Mouse (Mus musculus): ENCODE measurements at regions not wholly inside any gene's neighbourhood (a gene's known extent, or its start where the extent isn't known, plus 50 kb on each side); places are given as distances from the start of the nearest gene placed in this dataset.

- Histone ChIP-seq H3K4me2 (ENCODE audit: low read depth, low read length) (no peak overlapping the region), H3K4me1 (ENCODE audit: control insufficient read depth, insufficient read depth, low read length) (peaks cover 30% of the 10 kb centered on the region), H3K4me3 (ENCODE audit: low read length) (no peak overlapping the region), H3K9me3 (ENCODE audit: control insufficient read depth, low read length) (no peaks in the 10 kb centered on the region), H3K27ac (ENCODE audit: low read length) (no peak overlapping the region), H3K36me3 (ENCODE audit: control insufficient read depth, insufficient read depth, low read length) (0 out of 2 replicates have a peak, but pooled peaks cover 2% of the 10 kb centered on the region), H3K9ac (ENCODE audit: low read depth, low read length) (no peak overlapping the region), H3K27me3 (replicated peaks; ENCODE audit: control insufficient read depth, insufficient read depth, low read length) (0 out of 2 replicates have a peak, but pooled peaks cover 6% of the 10 kb centered on the region)
- 77% methylated on average over 5 of the region's 5 CpGs for WGBS
- ATAC-seq: no peak
Measured at GRCm38 (mm10) chr15:85650241-85650640, 68.0 kb upstream of the Wnt7b start.

GRCm38 (mm10) chr15:85651718-85652420 lies 69.6 kb upstream of the Wnt7b start:
- Histone ChIP-seq H3K27ac (ENCODE audit: low read length) (no peak overlapping the region), H3K4me2 (ENCODE audit: low read depth, low read length) (no peak overlapping the region), H3K9ac (ENCODE audit: low read depth, low read length) (no peak overlapping the region), H3K27me3 (replicated peaks; ENCODE audit: control insufficient read depth, insufficient read depth, low read length) (0 out of 2 replicates have a peak, but pooled peaks cover 6% of the 10 kb centered on the region), H3K9me3 (ENCODE audit: control insufficient read depth, low read length) (no peaks in the 10 kb centered on the region), H3K36me3 (ENCODE audit: control insufficient read depth, insufficient read depth, low read length) (0 out of 2 replicates have a peak, but pooled peaks cover 2% of the 10 kb centered on the region), H3K4me3 (ENCODE audit: low read length) (no peak overlapping the region), H3K4me1 (ENCODE audit: control insufficient read depth, insufficient read depth, low read length) (peaks cover 26% of the 10 kb centered on the region)
- no peak for ATAC-seq
- 82% methylated on average over 9 of the region's 9 CpGs for WGBS

GRCm38 (mm10) chr15:85652431-85652830 lies 70.2 kb upstream of the Wnt7b start:
- H3K4me1 ChIP-seq (ENCODE audit: control insufficient read depth, insufficient read depth, low read length): peaks cover 24% of the 10 kb centered on the region
- no peak overlapping the region for H3K4me3 ChIP-seq (ENCODE audit: low read length)
- 0 out of 2 replicates have a peak, but pooled peaks cover 2% of the 10 kb centered on the region for H3K36me3 ChIP-seq (ENCODE audit: control insufficient read depth, insufficient read depth, low read length)
- H3K27me3 ChIP-seq (replicated peaks; ENCODE audit: control insufficient read depth, insufficient read depth, low read length): 0 out of 2 replicates have a peak, but pooled peaks cover 6% of the 10 kb centered on the region
- H3K27ac ChIP-seq (ENCODE audit: low read length): no peak overlapping the region; the same call in 1 of the 2 replicates
- WGBS: 84% methylated on average over 5 of the region's 5 CpGs
- no peaks in the 10 kb centered on the region for H3K9me3 ChIP-seq (ENCODE audit: control insufficient read depth, low read length)
- H3K4me2 ChIP-seq (ENCODE audit: low read depth, low read length): no peak overlapping the region
- peak overlapping the region; percentile 73; the same call in 1 of the 2 replicates for H3K9ac ChIP-seq (ENCODE audit: low read depth, low read length)
- no peak for ATAC-seq

- H3K27me3 ChIP-seq (replicated peaks; ENCODE audit: control insufficient read depth, insufficient read depth, low read length): 0 out of 2 replicates have a peak, but pooled peaks cover 6% of the 10 kb centered on the region
- H3K4me2 ChIP-seq (ENCODE audit: low read depth, low read length): peak overlapping the region; percentile 73
- peak overlapping the region; percentile 46 for H3K4me3 ChIP-seq (ENCODE audit: low read length)
- H3K27ac ChIP-seq (ENCODE audit: low read length): peak overlapping the region; percentile 93
- WGBS: 43% methylated on average over 9 of the region's 9 CpGs
- ATAC-seq: no peak
- H3K9ac ChIP-seq (ENCODE audit: low read depth, low read length): peak overlapping the region; percentile 73
- H3K9me3 ChIP-seq (ENCODE audit: control insufficient read depth, low read length): no peaks in the 10 kb centered on the region
- peaks cover 24% of the 10 kb centered on the region for H3K4me1 ChIP-seq (ENCODE audit: control insufficient read depth, insufficient read depth, low read length)
- 0 out of 2 replicates have a peak, but pooled peaks cover 2% of the 10 kb centered on the region for H3K36me3 ChIP-seq (ENCODE audit: control insufficient read depth, insufficient read depth, low read length)
Measured at GRCm38 (mm10) chr15:85652871-85653337, 70.6 kb upstream of the Wnt7b start.

- peak overlapping the region; percentile 93 for H3K27ac ChIP-seq (ENCODE audit: low read length)
Measured at GRCm38 (mm10) chr15:85653421-85654401, 71.4 kb upstream of the Wnt7b start.

GRCm38 (mm10) chr15:85654791-85655190 lies 72.5 kb upstream of the Wnt7b start:
- Histone ChIP-seq H3K27ac (ENCODE audit: low read length) (no peak overlapping the region), H3K9ac (ENCODE audit: low read depth, low read length) (no peak overlapping the region), H3K36me3 (ENCODE audit: control insufficient read depth, insufficient read depth, low read length) (0 out of 2 replicates have a peak, but pooled peaks cover 2% of the 10 kb centered on the region), H3K9me3 (ENCODE audit: control insufficient read depth, low read length) (no peaks in the 10 kb centered on the region), H3K4me1 (ENCODE audit: control insufficient read depth, insufficient read depth, low read length) (peaks cover 24% of the 10 kb centered on the region), H3K27me3 (replicated peaks; ENCODE audit: control insufficient read depth, insufficient read depth, low read length) (0 out of 2 replicates have a peak, but pooled peaks cover 6% of the 10 kb centered on the region), H3K4me2 (ENCODE audit: low read depth, low read length) (no peak overlapping the region), H3K4me3 (ENCODE audit: low read length) (no peak overlapping the region)
- ATAC-seq: no peak
- 85% methylated on average over 3 of the region's 3 CpGs for WGBS

More at GRCm38 (mm10) chr15:85653421-85654401, 71.4 kb upstream of the Wnt7b start:
- H3K36me3 ChIP-seq (ENCODE audit: control insufficient read depth, insufficient read depth, low read length): 0 out of 2 replicates have a peak, but pooled peaks cover 2% of the 10 kb centered on the region
- H3K4me2 ChIP-seq (ENCODE audit: low read depth, low read length): peak overlapping the region; percentile 73
- peak; percentile 89 for ATAC-seq
- peak overlapping the region; percentile 73 for H3K9ac ChIP-seq (ENCODE audit: low read depth, low read length)
- peak overlapping the region; percentile 46 for H3K4me3 ChIP-seq (ENCODE audit: low read length)
- no peaks in the 10 kb centered on the region for H3K9me3 ChIP-seq (ENCODE audit: control insufficient read depth, low read length)
- 15% methylated on average over 32 of the region's 32 CpGs for WGBS
- 0 out of 2 replicates have a peak, but pooled peaks cover 6% of the 10 kb centered on the region for H3K27me3 ChIP-seq (replicated peaks; ENCODE audit: control insufficient read depth, insufficient read depth, low read length)
- peaks cover 24% of the 10 kb centered on the region for H3K4me1 ChIP-seq (ENCODE audit: control insufficient read depth, insufficient read depth, low read length)

GRCm38 (mm10) chr15:85655751-85656167 lies 73.5 kb upstream of the Wnt7b start:
- no peak overlapping the region for H3K9ac ChIP-seq (ENCODE audit: low read depth, low read length)
- 55% methylated on average over 6 of the region's 6 CpGs for WGBS
- H3K4me1 ChIP-seq (ENCODE audit: control insufficient read depth, insufficient read depth, low read length): peaks cover 26% of the 10 kb centered on the region
- no peak overlapping the region for H3K4me2 ChIP-seq (ENCODE audit: low read depth, low read length)
- no peak overlapping the region for H3K4me3 ChIP-seq (ENCODE audit: low read length)
- no peak overlapping the region for H3K27ac ChIP-seq (ENCODE audit: low read length)
- no peaks in the 10 kb centered on the region for H3K9me3 ChIP-seq (ENCODE audit: control insufficient read depth, low read length)
- ATAC-seq: no peak
- peaks cover 8% of the 10 kb centered on the region; the same call in 1 of the 2 replicates for H3K27me3 ChIP-seq (replicated peaks; ENCODE audit: control insufficient read depth, insufficient read depth, low read length)
- H3K36me3 ChIP-seq (ENCODE audit: control insufficient read depth, insufficient read depth, low read length): 0 out of 2 replicates have a peak, but pooled peaks cover 2% of the 10 kb centered on the region

- H3K4me1 ChIP-seq (ENCODE audit: control insufficient read depth, insufficient read depth, low read length): peaks cover 28% of the 10 kb centered on the region
- no peak overlapping the region for H3K4me3 ChIP-seq (ENCODE audit: low read length)
- no peak overlapping the region for H3K9ac ChIP-seq (ENCODE audit: low read depth, low read length)
- H3K27me3 ChIP-seq (replicated peaks; ENCODE audit: control insufficient read depth, insufficient read depth, low read length): peaks cover 5% of the 10 kb centered on the region; the same call in 1 of the 2 replicates
- H3K4me2 ChIP-seq (ENCODE audit: low read depth, low read length): no peak overlapping the region
- WGBS: 84% methylated on average over 6 of the region's 6 CpGs
- no peak overlapping the region for H3K27ac ChIP-seq (ENCODE audit: low read length)
- no peaks in the 10 kb centered on the region for H3K9me3 ChIP-seq (ENCODE audit: control insufficient read depth, low read length)
- 0 out of 2 replicates have a peak, but pooled peaks cover 2% of the 10 kb centered on the region for H3K36me3 ChIP-seq (ENCODE audit: control insufficient read depth, insufficient read depth, low read length)
- ATAC-seq: no peak
Measured at GRCm38 (mm10) chr15:85656852-85657251, 74.6 kb upstream of the Wnt7b start.

Measured in intestine, embryonic 16.5 days (tissue).